ENCODE assay signal across 26 mouse cellular contexts in genomic region chr17:86766412-86766811, GRCm38 (mm10). TPM values are rescaled to one million over a fixed set of nuclear protein-coding genes. Genes with fewer than 3 reads are reported as not detected.
DNase-seq lines count a peak whose midpoint lies in the region; ATAC-seq and TF ChIP-seq lines count a peak whose summit lies in the region.
"Had no signal": no experiment of that assay in that cellular context is flagged by ENCODE, and none has a peak within 500 bp of the region (broad histone marks: within the 10 kb centered on the region; RNA-seq: fewer than 3 reads in every experiment).

No protein-coding gene starts in this region.

- DNase-seq in heart, adult 11 months: peak; percentile 91
- DNase-seq in heart, postnatal 14 days: no peak
- DNase-seq in kidney, postnatal 10 days: peak; percentile 19
- DNase-seq in kidney, postnatal 4 days: no peak
- no peak for DNase-seq in lung, postnatal 0 days (ENCODE audit: low spot score)
- no peak for DNase-seq in lung, postnatal 14 days
- no peak for DNase-seq in embryo, embryonic 11 days
- DNase-seq: adrenal gland, postnatal 14 days; cerebellum, adult 9-10 months; heart, postnatal 36 days; layer of hippocampus, postnatal 36 days; lung, adult 2 months; lung, postnatal 4 days; midbrain, embryonic 14.5 days; retina, postnatal 1 day; right cerebral cortex, postnatal 25 days; thymus, postnatal 14 days had no signal

- no peak for TF ChIP-seq EP300 in lung, postnatal 0 days (IDR thresholded peaks at IDR 0.05)

- intact Hi-C loops in heart, postnatal 14 days (cut with DNase I): no loop called here

- no peak for TF ChIP-seq POLR2A in small intestine, adult 2 months (IDR thresholded peaks at IDR 0.05; ENCODE audit: low read depth, low read length)

- H3K27me3 ChIP-seq in lung, postnatal 0 days (replicated peaks; ENCODE audit: insufficient read depth, low read length): no peaks in the 10 kb centered on the region
- no peaks in the 10 kb centered on the region; the same call in 1 of the 2 replicates for H3K27me3 ChIP-seq in small intestine, adult 2 months (ENCODE audit: control insufficient read depth, insufficient read depth, low read length)
- H3K27me3 ChIP-seq: embryonic facial prominence, embryonic 13.5 days; forebrain, embryonic 13.5 days; heart, embryonic 13.5 days; limb, embryonic 13.5 days; neural tube, embryonic 12.5 days had no signal

- H3K9ac ChIP-seq in lung, postnatal 0 days (replicated peaks; ENCODE audit: low read depth): no peak overlapping the region
- H3K9ac ChIP-seq: embryonic facial prominence, embryonic 13.5 days; forebrain, embryonic 13.5 days; heart, embryonic 13.5 days; hindbrain, embryonic 14.5 days; limb, embryonic 13.5 days; neural tube, embryonic 12.5 days had no signal

- TF ChIP-seq CTCF in lung, postnatal 0 days (IDR thresholded peaks at IDR 0.05): peak; percentile 32
- TF ChIP-seq CTCF in small intestine, adult 2 months (IDR thresholded peaks at IDR 0.05; ENCODE audit: extremely low read depth, insufficient read length, insufficient replicate concordance, low read depth, low read length): peak; percentile 4; the same call in 1 of the 2 replicates

- H3K4me2 ChIP-seq in lung, postnatal 0 days (replicated peaks; ENCODE audit: low read depth, low read length): no peak overlapping the region
- H3K4me2 ChIP-seq: embryonic facial prominence, embryonic 13.5 days; forebrain, embryonic 13.5 days; heart, embryonic 13.5 days; hindbrain, embryonic 14.5 days; limb, embryonic 13.5 days; neural tube, embryonic 12.5 days had no signal

- 89% methylated on average over 4 of the region's 4 CpGs for WGBS in lung, postnatal 0 days
- WGBS in small intestine, adult 2 months: 90% methylated on average over 4 of the region's 4 CpGs

- H3K9me3 ChIP-seq in lung, postnatal 0 days (ENCODE audit: low read length): no peaks in the 10 kb centered on the region
- H3K9me3 ChIP-seq: embryonic facial prominence, embryonic 13.5 days; forebrain, embryonic 13.5 days; heart, embryonic 13.5 days; limb, embryonic 13.5 days; neural tube, embryonic 12.5 days had no signal

- no peak overlapping the region for H3K4me3 ChIP-seq in lung, postnatal 0 days (ENCODE audit: low read depth, low read length)
- no peak overlapping the region for H3K4me3 ChIP-seq in small intestine, adult 2 months (ENCODE audit: low read depth, low read length)
- H3K4me3 ChIP-seq: embryonic facial prominence, embryonic 13.5 days; erythroblast, embryonic 14.5 days; forebrain, embryonic 13.5 days; heart, embryonic 13.5 days; limb, embryonic 13.5 days; neural tube, embryonic 12.5 days had no signal

- H3K36me3 ChIP-seq in lung, postnatal 0 days (ENCODE audit: insufficient read depth, low read length): 0 out of 2 replicates have a peak, but pooled peaks cover 7% of the 10 kb centered on the region
- H3K36me3 ChIP-seq in small intestine, adult 2 months (ENCODE audit: control insufficient read depth, insufficient read depth, low read length): no peaks in the 10 kb centered on the region
- H3K36me3 ChIP-seq: embryonic facial prominence, embryonic 13.5 days; heart, embryonic 13.5 days; limb, embryonic 13.5 days; neural tube, embryonic 12.5 days had no signal

- ATAC-seq in lung, postnatal 0 days: no peak
- ATAC-seq: forebrain, embryonic 13.5 days had no signal

- H3K4me1 ChIP-seq in lung, postnatal 0 days (ENCODE audit: insufficient read depth, low read depth, low read length): peaks cover 18% of the 10 kb centered on the region; the same call in 1 of the 2 replicates
- peaks cover 45% of the 10 kb centered on the region for H3K4me1 ChIP-seq in small intestine, adult 2 months (ENCODE audit: control insufficient read depth, insufficient read depth, insufficient read length, low read length)
- H3K4me1 ChIP-seq: forebrain, embryonic 13.5 days; neural tube, embryonic 12.5 days had no signal

- no peak overlapping the region for H3K27ac ChIP-seq in lung, postnatal 0 days (ENCODE audit: low read length)
- no peak overlapping the region for H3K27ac ChIP-seq in small intestine, adult 2 months (ENCODE audit: insufficient read depth, low read depth, low read length)
- H3K27ac ChIP-seq: embryonic facial prominence, embryonic 13.5 days; forebrain, embryonic 13.5 days; heart, embryonic 13.5 days; hindbrain, embryonic 14.5 days; limb, embryonic 13.5 days; neural tube, embryonic 12.5 days had no signal

RNA-seq across cellular contexts. Expression of gene Epas1, which starts 12.9 kb away (rescaled TPM):
- total RNA-seq in heart, postnatal 14 days (2021): 100 to 1,000 TPM; 259 to 278 TPM
- 89.8 and 98.3 TPM in 2 replicates for polyA plus RNA-seq in lung, postnatal 0 days (2015; fragmentation: Nextera tagmentation; extraction: Ambion mirVana)
- polyA plus RNA-seq in small intestine, adult 2 months (2012; rRNA removed): 40.7 and 52.0 TPM in 2 replicates
- total RNA-seq: megakaryocyte-erythroid progenitor cell, adult 5-6 weeks had no signal

Comparison
In these comparisons a context has a peak if more than half of its experiments do, and no peak if none do; other contexts are left out.
1. DNase-seq: peak in heart, adult 11 months (single experiment) and kidney, postnatal 10 days (single experiment); none in heart, postnatal 14 days (0 of 2), kidney, postnatal 4 days (0 of 2), lung, postnatal 0 days (single experiment), lung, postnatal 14 days (single experiment) and embryo, embryonic 11 days (single experiment).